Mouse (Mus musculus): ENCODE data around the gene Depdc5. TPM values are rescaled to one million over a fixed set of nuclear protein-coding genes. Genes with fewer than 3 reads are reported as not detected.

Gene Depdc5
- polyA plus RNA-seq, 1 experiment: 7.5 TPM

- Histone ChIP-seq H3K4me1 (ENCODE audit: control insufficient read depth, insufficient read depth, insufficient read length, low read length) (no peaks in the 10 kb centered on the region), H3K36me3 (ENCODE audit: control insufficient read depth, insufficient read depth, low read length) (peaks cover 25% of the 10 kb centered on the region), H3K4me3 (ENCODE audit: low read depth, low read length) (no peak overlapping the region), H3K27me3 (ENCODE audit: control insufficient read depth, insufficient read depth, low read length) (no peaks in the 10 kb centered on the region), H3K27ac (ENCODE audit: insufficient read depth, low read depth, low read length) (no peak overlapping the region)
- WGBS: 93% methylated on average over 1 of the region's 1 CpGs
- TF ChIP-seq POLR2A (IDR thresholded peaks at IDR 0.05; ENCODE audit: low read depth, low read length) (no peak), CTCF (IDR thresholded peaks at IDR 0.05; ENCODE audit: extremely low read depth, insufficient read length, insufficient replicate concordance, low read depth, low read length) (no peak)
Measured at GRCm38 (mm10) chr5:32985379-32985778, 121.9 kb downstream of the Depdc5 start.

GRCm38 (mm10) chr5:32987873-32988272, 124.4 kb downstream of the Depdc5 start:
- H3K27ac ChIP-seq (ENCODE audit: insufficient read depth, low read depth, low read length): no peak overlapping the region
- no peak for TF ChIP-seq POLR2A (IDR thresholded peaks at IDR 0.05; ENCODE audit: low read depth, low read length)
- peaks cover 14% of the 10 kb centered on the region for H3K36me3 ChIP-seq (ENCODE audit: control insufficient read depth, insufficient read depth, low read length)
- H3K4me1 ChIP-seq (ENCODE audit: control insufficient read depth, insufficient read depth, insufficient read length, low read length): no peaks in the 10 kb centered on the region
- no peak overlapping the region for H3K4me3 ChIP-seq (ENCODE audit: low read depth, low read length)
- 79% methylated on average over 1 of the region's 1 CpGs for WGBS
- no peaks in the 10 kb centered on the region for H3K27me3 ChIP-seq (ENCODE audit: control insufficient read depth, insufficient read depth, low read length)

GRCm38 (mm10) chr5:32989959-32990640, 126.6 kb downstream of the Depdc5 start:
- 74% methylated on average over 13 of the region's 13 CpGs for WGBS
- no peaks in the 10 kb centered on the region for H3K4me1 ChIP-seq (ENCODE audit: control insufficient read depth, insufficient read depth, insufficient read length, low read length)
- H3K27me3 ChIP-seq (ENCODE audit: control insufficient read depth, insufficient read depth, low read length): no peaks in the 10 kb centered on the region
- peaks cover 3% of the 10 kb centered on the region for H3K36me3 ChIP-seq (ENCODE audit: control insufficient read depth, insufficient read depth, low read length)
- no peak overlapping the region for H3K27ac ChIP-seq (ENCODE audit: insufficient read depth, low read depth, low read length)
- TF ChIP-seq POLR2A (IDR thresholded peaks at IDR 0.05; ENCODE audit: low read depth, low read length) (no peak), CTCF (IDR thresholded peaks at IDR 0.05; ENCODE audit: extremely low read depth, insufficient read length, insufficient replicate concordance, low read depth, low read length) (no peak)
- H3K4me3 ChIP-seq (ENCODE audit: low read depth, low read length): no peak overlapping the region

- Histone ChIP-seq H3K27me3 (ENCODE audit: control insufficient read depth, insufficient read depth, low read length) (no peaks in the 10 kb centered on the region), H3K27ac (ENCODE audit: insufficient read depth, low read depth, low read length) (no peak overlapping the region), H3K4me1 (ENCODE audit: control insufficient read depth, insufficient read depth, insufficient read length, low read length) (no peaks in the 10 kb centered on the region), H3K4me3 (ENCODE audit: low read depth, low read length) (no peak overlapping the region), H3K36me3 (ENCODE audit: control insufficient read depth, insufficient read depth, low read length) (peaks cover 2% of the 10 kb centered on the region)
- TF ChIP-seq POLR2A (IDR thresholded peaks at IDR 0.05; ENCODE audit: low read depth, low read length) (no peak), CTCF (IDR thresholded peaks at IDR 0.05; ENCODE audit: extremely low read depth, insufficient read length, insufficient replicate concordance, low read depth, low read length) (no peak)
- WGBS: 81% methylated on average over 8 of the region's 8 CpGs
Measured at GRCm38 (mm10) chr5:32991152-32991551, 127.7 kb downstream of the Depdc5 start.

GRCm38 (mm10) chr5:32994471-32994870, 131.0 kb downstream of the Depdc5 start:
- H3K27ac ChIP-seq (ENCODE audit: insufficient read depth, low read depth, low read length): no peak overlapping the region
- no peaks in the 10 kb centered on the region for H3K27me3 ChIP-seq (ENCODE audit: control insufficient read depth, insufficient read depth, low read length)
- 61% methylated on average over 2 of the region's 2 CpGs for WGBS
- peaks cover 7% of the 10 kb centered on the region for H3K4me1 ChIP-seq (ENCODE audit: control insufficient read depth, insufficient read depth, insufficient read length, low read length)
- H3K4me3 ChIP-seq (ENCODE audit: low read depth, low read length): no peak overlapping the region
- no peaks in the 10 kb centered on the region; the same call in 1 of the 2 replicates for H3K36me3 ChIP-seq (ENCODE audit: control insufficient read depth, insufficient read depth, low read length)
- TF ChIP-seq POLR2A (IDR thresholded peaks at IDR 0.05; ENCODE audit: low read depth, low read length) (no peak), CTCF (IDR thresholded peaks at IDR 0.05; ENCODE audit: extremely low read depth, insufficient read length, insufficient replicate concordance, low read depth, low read length) (no peak)

GRCm38 (mm10) chr5:32995756-32996155, 132.3 kb downstream of the Depdc5 start:
- H3K36me3 ChIP-seq (ENCODE audit: control insufficient read depth, insufficient read depth, low read length): no peaks in the 10 kb centered on the region; the same call in 1 of the 2 replicates
- no peak overlapping the region for H3K27ac ChIP-seq (ENCODE audit: insufficient read depth, low read depth, low read length)
- no peak overlapping the region for H3K4me3 ChIP-seq (ENCODE audit: low read depth, low read length)
- H3K27me3 ChIP-seq (ENCODE audit: control insufficient read depth, insufficient read depth, low read length): no peaks in the 10 kb centered on the region
- peaks cover 7% of the 10 kb centered on the region for H3K4me1 ChIP-seq (ENCODE audit: control insufficient read depth, insufficient read depth, insufficient read length, low read length)
- WGBS: 38% methylated on average over 4 of the region's 4 CpGs
- TF ChIP-seq POLR2A (IDR thresholded peaks at IDR 0.05; ENCODE audit: low read depth, low read length) (no peak), CTCF (IDR thresholded peaks at IDR 0.05; ENCODE audit: extremely low read depth, insufficient read length, insufficient replicate concordance, low read depth, low read length) (no peak)

GRCm38 (mm10) chr5:32996560-32996959, 133.1 kb downstream of the Depdc5 start:
- Histone ChIP-seq H3K4me3 (ENCODE audit: low read depth, low read length) (no peak overlapping the region), H3K36me3 (ENCODE audit: control insufficient read depth, insufficient read depth, low read length) (no peaks in the 10 kb centered on the region), H3K27me3 (ENCODE audit: control insufficient read depth, insufficient read depth, low read length) (no peaks in the 10 kb centered on the region), H3K4me1 (ENCODE audit: control insufficient read depth, insufficient read depth, insufficient read length, low read length) (peaks cover 7% of the 10 kb centered on the region), H3K27ac (ENCODE audit: insufficient read depth, low read depth, low read length) (no peak overlapping the region)
- WGBS: 91% methylated on average over 1 of the region's 1 CpGs
- TF ChIP-seq POLR2A (IDR thresholded peaks at IDR 0.05; ENCODE audit: low read depth, low read length): no peak
- TF ChIP-seq CTCF (IDR thresholded peaks at IDR 0.05; ENCODE audit: extremely low read depth, insufficient read length, insufficient replicate concordance, low read depth, low read length): no peak
